Mouse (Mus musculus) heart, embryonic 16.5 days (tissue): Measurements from ENCODE around the gene Rnpepl1. TPM values are rescaled to one million over a fixed set of nuclear protein-coding genes. Genes with fewer than 3 reads are reported as not detected.

Experiments
- polyA plus RNA-seq: library from polyadenylated mRNA; unstranded; fragments of >200 nt; fragmentation: Nextera tagmentation; extraction: Ambion mirVana; gene quantifications from 2 replicates; pipeline ENCODE4 v1.2.1, GENCODE M21; 2015

Gene Rnpepl1
- polyA plus RNA-seq, 1 experiment from 2014 or later, result 29.8 TPM

Other genes starting within 250 kb of the Rnpepl1 start
- gene Gpc1, start 79.1 kb upstream of the Rnpepl1 start, polyA plus RNA-seq, result 68.0 and 70.4 TPM in 2 replicates
- gene Ankmy1, start 7.9 kb upstream of the Rnpepl1 start, polyA plus RNA-seq, result 0.44 and 0.67 TPM in 2 replicates
- 16.6 and 18.5 TPM in 2 replicates for gene Dusp28, start 3.8 kb upstream of the Rnpepl1 start, polyA plus RNA-seq
- 26.9 and 27.1 TPM in 2 replicates for gene Capn10, start 23.6 kb downstream of the Rnpepl1 start, polyA plus RNA-seq
- 0.55 and 0.83 TPM in 2 replicates for gene Gpr35, start 40.1 kb downstream of the Rnpepl1 start, polyA plus RNA-seq
- gene Aqp12, start 95.6 kb downstream of the Rnpepl1 start, polyA plus RNA-seq, result not detected in 2 replicates
- 8.3 and 11.3 TPM in 2 replicates for gene Kif1a, start 191.2 kb downstream of the Rnpepl1 start, polyA plus RNA-seq
- gene Agxt, start 224.5 kb downstream of the Rnpepl1 start, polyA plus RNA-seq, result not detected in 2 replicates